19 mouse cellular contexts compared by ENCODE assay signal in genomic region chr6:128007982-128008562, GRCm38 (mm10).
DNase-seq lines count a peak whose midpoint lies in the region; ATAC-seq and TF ChIP-seq lines count a peak whose summit lies in the region.
"Had no signal": no experiment of that assay in that cellular context is flagged by ENCODE, and none has a peak within 500 bp of the region (broad histone marks: within the 10 kb centered on the region; RNA-seq: fewer than 3 reads in every experiment).

No protein-coding gene starts in this region.

- no peak for DNase-seq in heart, adult 2 months
- DNase-seq in heart, postnatal 36 days, result no peak
- no peak for DNase-seq in embryonic facial prominence, embryonic 10.5 days (ENCODE audit: low spot score)
- no peak for DNase-seq in right cerebral cortex, postnatal 10 days (ENCODE audit: low spot score in 2 of 2)
- DNase-seq: adrenal gland, postnatal 14 days; cerebellum, adult 8-10 months; right cerebral cortex, postnatal 14 days; thymus, adult 18-20 months had no signal

- H3K9me3 ChIP-seq in intestine, embryonic 16.5 days (ENCODE audit: control insufficient read depth, low read length), result no peaks in the 10 kb centered on the region
- H3K9me3 ChIP-seq in intestine, embryonic 15.5 days, result no peaks in the 10 kb centered on the region
- H3K9me3 ChIP-seq in embryonic facial prominence, embryonic 10.5 days, result no peaks in the 10 kb centered on the region
- H3K9me3 ChIP-seq in stomach, embryonic 14.5 days (ENCODE audit: control insufficient read depth, low read depth, low read length), result no peaks in the 10 kb centered on the region
- H3K9me3 ChIP-seq: forebrain, embryonic 12.5 days; hindbrain, embryonic 10.5 days; limb, embryonic 13.5 days; midbrain, embryonic 15.5 days had no signal

- no peak for TF ChIP-seq POLR2A in heart, adult 2 months (IDR thresholded peaks at IDR 0.05; ENCODE audit: insufficient read depth, low read depth, low read length)

- 47% methylated on average over 5 of the region's 5 CpGs for WGBS in heart, adult 2 months
- 68% methylated on average over 5 of the region's 5 CpGs for WGBS in intestine, embryonic 16.5 days
- 60% methylated on average over 5 of the region's 5 CpGs for WGBS in intestine, embryonic 15.5 days
- 75% methylated on average over 5 of the region's 5 CpGs for WGBS in embryonic facial prominence, embryonic 10.5 days
- WGBS in stomach, embryonic 14.5 days, result 59% methylated on average over 5 of the region's 5 CpGs

- H3K79me2 ChIP-seq in heart, adult 2 months (replicated peaks; ENCODE audit: control insufficient read depth, insufficient read depth, low read length), result no peaks in the 10 kb centered on the region

- H3K27ac ChIP-seq in heart, adult 2 months, result peak overlapping the region; percentile 12
- H3K27ac ChIP-seq in intestine, embryonic 16.5 days (ENCODE audit: low read length), result 0 out of 2 replicates have a peak overlapping the region, but pooled peaks have one; percentile 38
- H3K27ac ChIP-seq in intestine, embryonic 15.5 days, result no peak overlapping the region
- H3K27ac ChIP-seq in embryonic facial prominence, embryonic 10.5 days (replicated peaks), result peak overlapping the region; percentile 44; the same call in 1 of the 2 replicates
- H3K27ac ChIP-seq in stomach, embryonic 14.5 days (ENCODE audit: low read length), result peak overlapping the region; percentile 11; the same call in 1 of the 2 replicates
- H3K27ac ChIP-seq: forebrain, embryonic 12.5 days; hindbrain, embryonic 10.5 days; kidney, postnatal 0 days; limb, embryonic 13.5 days; liver, embryonic 14.5 days; midbrain, embryonic 15.5 days had no signal

- no peak for TF ChIP-seq EP300 in heart, adult 2 months (IDR thresholded peaks at IDR 0.05; ENCODE audit: insufficient read depth, low read depth, low read length)

- H3K4me3 ChIP-seq in heart, adult 2 months, result no peak overlapping the region
- no peak overlapping the region for H3K4me3 ChIP-seq in intestine, embryonic 16.5 days (ENCODE audit: low read length)
- H3K4me3 ChIP-seq in intestine, embryonic 15.5 days (replicated peaks), result no peak overlapping the region
- H3K4me3 ChIP-seq in embryonic facial prominence, embryonic 10.5 days, result no peak overlapping the region
- no peak overlapping the region for H3K4me3 ChIP-seq in stomach, embryonic 14.5 days (ENCODE audit: low read depth, low read length)
- H3K4me3 ChIP-seq: forebrain, embryonic 12.5 days; hindbrain, embryonic 10.5 days; limb, embryonic 13.5 days; midbrain, embryonic 15.5 days had no signal

- ATAC-seq in intestine, embryonic 16.5 days, result no peak
- no peak for ATAC-seq in intestine, embryonic 15.5 days
- ATAC-seq in stomach, embryonic 14.5 days (ENCODE audit: insufficient number of reproducible peaks, insufficient read depth, low FRiP score, low read depth), result no peak
- no peak for ATAC-seq in erythroblast, adult 5-6 weeks (replicated peaks; ENCODE audit: low FRiP score, poor library complexity, severe bottlenecking)
- ATAC-seq: inflammation-experienced regulatory T-cells, adult 6 months; midbrain, embryonic 15.5 days had no signal

- no peaks in the 10 kb centered on the region for H3K36me3 ChIP-seq in heart, adult 2 months (ENCODE audit: control insufficient read depth, insufficient read depth, low read length)
- H3K36me3 ChIP-seq in intestine, embryonic 16.5 days (ENCODE audit: control insufficient read depth, insufficient read depth, low read length), result no peaks in the 10 kb centered on the region
- H3K36me3 ChIP-seq in intestine, embryonic 15.5 days, result no peaks in the 10 kb centered on the region
- H3K36me3 ChIP-seq in embryonic facial prominence, embryonic 10.5 days (replicated peaks), result no peaks in the 10 kb centered on the region
- no peaks in the 10 kb centered on the region for H3K36me3 ChIP-seq in stomach, embryonic 14.5 days (ENCODE audit: control insufficient read depth, insufficient read depth, low read length)
- H3K36me3 ChIP-seq: forebrain, embryonic 12.5 days; hindbrain, embryonic 10.5 days; limb, embryonic 13.5 days; midbrain, embryonic 15.5 days had no signal

- no peaks in the 10 kb centered on the region for H3K27me3 ChIP-seq in heart, adult 2 months (ENCODE audit: control insufficient read depth, insufficient read depth, low read length)
- no peaks in the 10 kb centered on the region for H3K27me3 ChIP-seq in intestine, embryonic 16.5 days (replicated peaks; ENCODE audit: control insufficient read depth, insufficient read depth, low read length)
- no peaks in the 10 kb centered on the region for H3K27me3 ChIP-seq in intestine, embryonic 15.5 days (replicated peaks)
- H3K27me3 ChIP-seq in embryonic facial prominence, embryonic 10.5 days (replicated peaks; ENCODE audit: low read depth, poor library complexity, severe bottlenecking), result no peaks in the 10 kb centered on the region
- no peaks in the 10 kb centered on the region for H3K27me3 ChIP-seq in stomach, embryonic 14.5 days (ENCODE audit: control insufficient read depth, insufficient read depth, low read length)
- H3K27me3 ChIP-seq: limb, embryonic 13.5 days; midbrain, embryonic 15.5 days had no signal

- no peak overlapping the region for H3K4me2 ChIP-seq in intestine, embryonic 16.5 days (ENCODE audit: low read depth, low read length)
- no peak overlapping the region for H3K4me2 ChIP-seq in intestine, embryonic 15.5 days (replicated peaks)
- H3K4me2 ChIP-seq in stomach, embryonic 14.5 days (replicated peaks; ENCODE audit: low read depth, low read length), result no peak overlapping the region
- H3K4me2 ChIP-seq: forebrain, embryonic 12.5 days; limb, embryonic 13.5 days; midbrain, embryonic 15.5 days had no signal

- no peak for TF ChIP-seq CTCF in heart, adult 2 months (IDR thresholded peaks at IDR 0.05)

- no peak overlapping the region for H3K9ac ChIP-seq in heart, adult 2 months (ENCODE audit: low read depth, low read length)
- H3K9ac ChIP-seq in intestine, embryonic 16.5 days (ENCODE audit: low read depth, low read length), result no peak overlapping the region
- no peak overlapping the region for H3K9ac ChIP-seq in intestine, embryonic 15.5 days
- no peak overlapping the region for H3K9ac ChIP-seq in stomach, embryonic 14.5 days (replicated peaks; ENCODE audit: low read depth, low read length)
- H3K9ac ChIP-seq: forebrain, embryonic 12.5 days; limb, embryonic 13.5 days; liver, embryonic 14.5 days; midbrain, embryonic 15.5 days had no signal

- intact Hi-C loops in heart, adult 2 months (cut with DNase I), result no loop called here
- intact Hi-C loops in heart, postnatal 36 days (cut with DNase I), result no loop called here

- H3K4me1 ChIP-seq in heart, adult 2 months (ENCODE audit: control insufficient read depth, insufficient read depth, low read length), result peaks cover 26% of the 10 kb centered on the region
- H3K4me1 ChIP-seq in intestine, embryonic 16.5 days (ENCODE audit: control insufficient read depth, insufficient read depth, low read length), result peaks cover 45% of the 10 kb centered on the region
- peaks cover 59% of the 10 kb centered on the region for H3K4me1 ChIP-seq in intestine, embryonic 15.5 days (replicated peaks)
- peaks cover 83% of the 10 kb centered on the region for H3K4me1 ChIP-seq in embryonic facial prominence, embryonic 10.5 days
- peaks cover 42% of the 10 kb centered on the region for H3K4me1 ChIP-seq in stomach, embryonic 14.5 days (ENCODE audit: control insufficient read depth, insufficient read depth, low read length)
